Mouse (Mus musculus) megakaryocyte, embryonic 14.5 days (primary cell): Measurements from ENCODE around the gene Eif4ebp2. TPM values are rescaled to one million over a fixed set of nuclear protein-coding genes. Genes with fewer than 3 reads are reported as not detected.
A peak's percentile ranks its signal among the peaks of the same experiment; 100 is the strongest.

Source experiments
- H3K27me3 ChIP-seq: replicated peaks from 2 replicates; pipeline ENCODE3; 2012; ENCODE audit warnings: inconsistent platforms
- H3K36me3 ChIP-seq: replicated peaks from 2 replicates; pipeline ENCODE3; 2012; ENCODE audit warnings: low read length, inconsistent platforms, mixed read lengths
- H3K4me1 ChIP-seq: 2 replicates; pipeline ENCODE4 v1.6.1; 2012; ENCODE audit warnings: inconsistent platforms
- H3K4me3 ChIP-seq: replicated peaks from 2 replicates; pipeline ENCODE3; 2012; ENCODE audit warnings: moderate library complexity, mild to moderate bottlenecking, inconsistent platforms
- H3K9me3 ChIP-seq: 2 replicates; pipeline ENCODE4 v1.6.1; 2012; ENCODE audit warnings: inconsistent platforms
- FLI1 ChIP-seq: IDR thresholded peaks from 2 replicates; pipeline ENCODE4 v1.6.1; 2012; ENCODE audit warnings: low read length, inconsistent platforms, mixed read lengths
- GATA1 ChIP-seq: IDR thresholded peaks from 3 replicates; pipeline ENCODE4 v1.6.1; 2012; ENCODE audit warnings: mixed read lengths, low read length, inconsistent platforms, borderline replicate concordance
- polyA plus RNA-seq: library from polyadenylated mRNA; stranded (reverse); fragments of >175 nt; gene quantifications from 2 replicates; pipeline ENCODE4 v1.2.3, GENCODE M21; 2012; ENCODE audit warnings: low replicate concordance; ENCODE audit not compliant: insufficient read depth

Gene Eif4ebp2
- polyA plus RNA-seq, 1 experiment = 24.5 TPM

- H3K36me3 ChIP-seq = peaks cover 84% of the 10 kb centered on the region
- H3K4me1 ChIP-seq = peaks cover 70% of the 10 kb centered on the region
- TF ChIP-seq FLI1 (no peak), GATA1 (no peak)
- H3K9me3 ChIP-seq = no peaks in the 10 kb centered on the region
- no peak overlapping the region for H3K4me3 ChIP-seq
- no peaks in the 10 kb centered on the region for H3K27me3 ChIP-seq
Observed at GRCm38 (mm10) chr10:61443876-61444275, 8.6 kb downstream of the Eif4ebp2 start.

DNA sequence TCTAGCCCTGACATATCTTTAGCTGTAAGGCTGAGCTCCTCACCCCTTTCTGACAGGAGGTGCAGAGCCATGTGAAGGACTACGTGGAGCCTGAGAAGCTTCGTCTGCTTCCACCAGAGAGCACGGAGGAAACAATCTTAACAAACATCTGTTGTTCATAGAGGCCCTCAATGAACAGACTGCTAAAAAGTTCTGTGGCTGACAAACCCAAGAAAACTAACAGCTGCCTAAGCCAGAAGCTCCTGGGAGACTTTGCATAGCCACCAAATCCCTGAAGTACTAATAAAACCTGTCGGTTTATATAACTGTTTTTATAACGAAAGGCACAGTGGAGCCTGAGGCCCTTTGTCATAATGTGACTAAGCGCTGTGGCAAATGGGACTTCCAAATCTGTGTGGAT lies 9.0 kb downstream of the Eif4ebp2 start:
- Histone ChIP-seq H3K36me3 (peaks cover 85% of the 10 kb centered on the region), H3K27me3 (no peaks in the 10 kb centered on the region), H3K4me3 (no peak overlapping the region), H3K4me1 (peaks cover 70% of the 10 kb centered on the region), H3K9me3 (no peaks in the 10 kb centered on the region)
- TF ChIP-seq FLI1 (no peak), GATA1 (no peak)

DNA sequence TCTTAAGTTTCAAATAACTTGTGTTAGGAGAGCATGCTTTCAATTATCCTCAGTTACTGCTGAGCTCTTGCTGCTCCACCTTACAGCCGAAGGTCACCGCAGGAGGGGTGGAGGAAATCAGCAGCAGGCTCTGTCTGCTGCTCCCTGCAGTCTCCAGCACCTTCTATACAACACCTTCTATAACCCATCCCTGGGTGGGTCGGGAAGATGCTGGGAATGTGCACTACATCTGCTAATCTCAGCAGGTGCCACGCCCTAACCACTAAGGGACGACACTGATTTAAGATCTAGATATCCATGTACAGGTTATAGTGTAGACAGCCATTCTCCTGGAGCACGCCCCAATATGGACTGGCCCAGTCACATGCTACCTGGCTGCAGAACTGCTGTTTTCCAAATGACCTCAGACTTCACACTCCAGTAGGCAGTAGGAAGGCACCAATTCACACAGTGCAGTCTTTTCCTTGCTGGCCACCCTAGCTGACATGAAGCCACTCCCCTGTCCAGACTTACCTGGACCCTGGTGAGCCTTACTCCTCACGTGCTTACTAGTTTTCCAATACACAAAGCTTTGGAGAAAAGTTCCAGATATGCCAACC lies 12.2 kb downstream of the Eif4ebp2 start:
- Histone ChIP-seq H3K4me3 (no peak overlapping the region), H3K36me3 (peaks cover 72% of the 10 kb centered on the region), H3K27me3 (no peaks in the 10 kb centered on the region), H3K4me1 (peaks cover 57% of the 10 kb centered on the region), H3K9me3 (no peaks in the 10 kb centered on the region)
- TF ChIP-seq GATA1 = no peak
- no peak for TF ChIP-seq FLI1

GRCm38 (mm10) chr10:61431375-61431774 lies 21.1 kb downstream of the Eif4ebp2 start:
- peaks cover 14% of the 10 kb centered on the region for H3K4me1 ChIP-seq
- peaks cover 77% of the 10 kb centered on the region for H3K36me3 ChIP-seq
- H3K4me3 ChIP-seq = no peak overlapping the region
- TF ChIP-seq GATA1 (no peak), FLI1 (no peak)
- no peaks in the 10 kb centered on the region for H3K9me3 ChIP-seq
- H3K27me3 ChIP-seq = no peaks in the 10 kb centered on the region

- Histone ChIP-seq H3K4me1 (peaks cover 12% of the 10 kb centered on the region), H3K36me3 (peaks cover 60% of the 10 kb centered on the region), H3K4me3 (no peak overlapping the region)
Observed at GRCm38 (mm10) chr10:61429043-61429442, 23.4 kb downstream of the Eif4ebp2 start.

GRCm38 (mm10) chr10:61428416-61428815 lies 24.0 kb downstream of the Eif4ebp2 start:
- TF ChIP-seq FLI1 = no peak
- no peak for TF ChIP-seq GATA1
- no peak overlapping the region for H3K4me3 ChIP-seq
- H3K4me1 ChIP-seq = peaks cover 12% of the 10 kb centered on the region
- peaks cover 54% of the 10 kb centered on the region for H3K36me3 ChIP-seq
- H3K9me3 ChIP-seq = no peaks in the 10 kb centered on the region
- peaks cover 4% of the 10 kb centered on the region for H3K27me3 ChIP-seq

More at GRCm38 (mm10) chr10:61429043-61429442, 23.4 kb downstream of the Eif4ebp2 start:
- H3K27me3 ChIP-seq = peaks cover 2% of the 10 kb centered on the region
- H3K9me3 ChIP-seq = no peaks in the 10 kb centered on the region
- TF ChIP-seq GATA1 (no peak), FLI1 (no peak)

GRCm38 (mm10) chr10:61427951-61428350 lies 24.5 kb downstream of the Eif4ebp2 start:
- Histone ChIP-seq H3K4me3 (no peak overlapping the region), H3K36me3 (peaks cover 49% of the 10 kb centered on the region), H3K4me1 (peaks cover 12% of the 10 kb centered on the region), H3K27me3 (peaks cover 9% of the 10 kb centered on the region), H3K9me3 (no peaks in the 10 kb centered on the region)
- TF ChIP-seq FLI1 = no peak
- TF ChIP-seq GATA1 = no peak

GRCm38 (mm10) chr10:61426251-61426757 lies 26.2 kb downstream of the Eif4ebp2 start:
- Histone ChIP-seq H3K27me3 (peaks cover 13% of the 10 kb centered on the region), H3K4me1 (peaks cover 12% of the 10 kb centered on the region), H3K36me3 (peaks cover 40% of the 10 kb centered on the region), H3K4me3 (no peak overlapping the region), H3K9me3 (no peaks in the 10 kb centered on the region)
- TF ChIP-seq GATA1 = no peak
- no peak for TF ChIP-seq FLI1

- Histone ChIP-seq H3K9me3 (no peaks in the 10 kb centered on the region), H3K27me3 (peaks cover 21% of the 10 kb centered on the region), H3K4me1 (peaks cover 18% of the 10 kb centered on the region), H3K36me3 (peaks cover 27% of the 10 kb centered on the region), H3K4me3 (no peak overlapping the region)
- TF ChIP-seq FLI1 (no peak), GATA1 (no peak)
Observed at GRCm38 (mm10) chr10:61425047-61425446, 27.4 kb downstream of the Eif4ebp2 start.

GRCm38 (mm10) chr10:61424500-61424899 lies 28.0 kb downstream of the Eif4ebp2 start:
- H3K36me3 ChIP-seq = peaks cover 22% of the 10 kb centered on the region
- peaks cover 23% of the 10 kb centered on the region for H3K4me1 ChIP-seq
- peak overlapping the region; percentile 59 for H3K4me3 ChIP-seq
- no peaks in the 10 kb centered on the region for H3K9me3 ChIP-seq
- no peak for TF ChIP-seq FLI1
- TF ChIP-seq GATA1 = no peak
- peaks cover 27% of the 10 kb centered on the region for H3K27me3 ChIP-seq
